Mouse (Mus musculus): ENCODE results near the gene Slc30a6. TPM values are rescaled to one million over a fixed set of nuclear protein-coding genes. Genes with fewer than 3 reads are reported as not detected.
A peak's percentile ranks its signal among the peaks of the same experiment; 100 is the strongest.

Slc30a6 gene
- 22.2 and 27.3 TPM in 2 replicates for polyA plus RNA-seq (2016; fragmentation: Nextera tagmentation; extraction: Ambion mirVana)

DNA sequence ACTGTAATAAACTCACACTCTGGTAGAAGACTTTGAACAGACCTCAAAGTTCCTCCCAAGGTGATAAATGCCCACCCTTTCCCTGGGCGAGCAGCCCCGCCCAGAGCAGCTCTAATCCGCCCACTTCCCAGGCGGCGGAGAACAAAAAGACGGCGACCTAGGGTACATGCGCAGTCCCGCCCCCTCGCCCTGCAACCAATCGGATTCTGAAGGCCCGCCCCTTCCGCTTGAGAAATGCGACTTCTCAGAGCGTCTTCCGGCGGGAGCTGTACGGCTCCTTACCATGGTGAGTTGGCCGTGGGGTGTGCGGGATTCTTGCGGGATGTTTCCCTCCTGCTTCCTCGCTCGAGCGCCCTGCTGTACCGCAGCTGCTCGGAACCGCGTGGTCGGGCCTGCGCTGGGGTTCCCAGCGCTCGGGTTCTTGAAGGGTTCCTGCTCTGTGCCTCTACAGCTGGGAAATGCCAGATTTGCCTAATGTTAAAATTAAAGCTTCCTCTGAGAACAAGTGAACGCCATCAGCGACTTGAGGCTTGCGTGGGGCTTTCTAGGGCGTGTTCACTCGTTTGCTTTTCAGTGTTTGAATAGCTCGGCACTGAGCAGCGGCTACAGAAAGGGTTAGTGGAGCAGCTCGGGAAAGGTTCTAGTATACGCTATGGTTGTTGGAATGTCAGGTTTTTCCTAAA lies at the start of gene Slc30a6:
Gene Slc30a6, plus strand, starts transcription at position 226 of the 683 bp plus-strand sequence.
- peak; percentile 99 for ATAC-seq (ENCODE audit: insufficient number of reproducible peaks, low FRiP score)
- no peaks in the 10 kb centered on the region for H3K27me3 ChIP-seq (replicated peaks)
- peak within 1 kb of the TSS; percentile 74 for H3K4me2 ChIP-seq
- peaks cover 9% of the 10 kb centered on the region for H3K4me1 ChIP-seq (replicated peaks)
- no peaks in the 10 kb centered on the region for H3K36me3 ChIP-seq
- H3K4me3 ChIP-seq: peak within 1 kb of the TSS; percentile 83
- under 1% methylated on average over 41 of the region's 41 CpGs for WGBS
- H3K9me3 ChIP-seq (replicated peaks): no peaks in the 10 kb centered on the region
- H3K27ac ChIP-seq (ENCODE audit: poor library complexity, severe bottlenecking): peak within 1 kb of the TSS; percentile 81
- peak within 1 kb of the TSS; percentile 90 for H3K9ac ChIP-seq

DNA sequence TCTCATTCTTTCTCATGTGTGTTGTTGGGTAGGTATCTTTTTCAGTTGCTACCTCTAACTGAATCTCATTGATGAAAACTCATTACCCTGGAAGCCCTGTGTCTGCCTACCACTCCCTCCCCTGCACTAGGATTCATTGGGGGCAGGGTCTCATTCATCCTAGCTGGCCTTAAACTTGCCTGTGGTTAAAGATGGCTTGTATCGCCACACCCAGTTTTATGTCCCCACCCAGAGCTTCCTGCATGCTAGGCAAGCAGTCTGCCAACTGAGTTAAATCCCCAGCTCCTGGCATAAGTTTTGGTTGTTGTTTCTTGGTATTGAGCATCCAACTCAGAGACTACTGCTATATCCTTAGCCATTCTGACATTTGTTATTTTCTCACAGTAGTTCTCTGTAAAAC lies 31.8 kb upstream of the Slc30a6 start:
- ATAC-seq (ENCODE audit: insufficient number of reproducible peaks, low FRiP score): no peak
- 80% methylated on average over 1 of the region's 1 CpGs for WGBS
- H3K9me3 ChIP-seq (replicated peaks): no peaks in the 10 kb centered on the region; the same call in 1 of the 2 replicates
- no peak overlapping the region for H3K27ac ChIP-seq (ENCODE audit: poor library complexity, severe bottlenecking)
- no peak overlapping the region for H3K4me3 ChIP-seq
- H3K4me2 ChIP-seq: no peak overlapping the region
- H3K4me1 ChIP-seq (replicated peaks): peaks cover 3% of the 10 kb centered on the region
- no peak overlapping the region for H3K9ac ChIP-seq
- peaks cover 51% of the 10 kb centered on the region for H3K36me3 ChIP-seq
- H3K27me3 ChIP-seq (replicated peaks): no peaks in the 10 kb centered on the region

DNA sequence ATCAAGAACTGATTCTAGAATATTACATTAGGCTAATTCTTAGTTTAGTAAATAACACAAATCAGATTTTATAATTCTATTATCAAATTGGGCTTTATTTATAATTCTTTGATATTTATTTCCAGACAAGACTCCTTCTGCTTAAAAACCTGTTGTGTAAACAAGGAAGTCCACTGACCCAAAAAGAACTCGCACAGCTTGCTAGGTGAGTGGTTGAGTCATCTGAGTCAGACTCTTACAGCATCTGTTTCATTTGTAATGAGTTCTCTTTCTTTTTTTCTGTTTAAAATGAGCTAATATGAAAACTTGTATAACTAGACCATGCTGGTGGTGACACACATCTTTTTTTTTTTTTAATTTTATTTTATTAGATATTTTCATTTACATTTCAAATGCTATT lies 18.5 kb upstream of the Slc30a6 start:
- Histone ChIP-seq H3K4me1 (replicated peaks) (no peaks in the 10 kb centered on the region), H3K9me3 (replicated peaks) (no peaks in the 10 kb centered on the region), H3K27me3 (replicated peaks) (no peaks in the 10 kb centered on the region), H3K4me2 (no peak overlapping the region), H3K36me3 (peaks cover 59% of the 10 kb centered on the region), H3K27ac (ENCODE audit: poor library complexity, severe bottlenecking) (no peak overlapping the region), H3K9ac (no peak overlapping the region), H3K4me3 (no peak overlapping the region)
- WGBS: 90% methylated on average over 1 of the region's 1 CpGs
- no peak for ATAC-seq (ENCODE audit: insufficient number of reproducible peaks, low FRiP score)

DNA sequence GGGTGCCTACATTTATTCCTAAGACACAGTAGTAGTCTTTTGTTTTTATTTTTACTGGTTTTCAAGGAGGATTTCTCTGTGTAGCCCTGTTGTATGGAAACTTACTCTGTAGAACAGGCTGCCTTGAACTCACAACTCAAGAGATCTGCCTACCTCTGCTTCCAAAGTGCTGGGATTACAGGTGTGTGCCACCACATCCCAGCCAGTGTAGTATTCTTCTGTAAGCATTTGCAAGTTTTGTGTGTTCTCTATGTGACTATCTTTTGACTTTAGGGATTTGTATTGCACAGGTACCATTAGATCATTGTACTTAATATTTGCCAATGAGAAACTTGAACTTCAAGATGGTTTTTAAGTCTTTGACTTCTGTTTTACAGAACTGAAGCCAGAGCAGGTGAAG lies 8.8 kb upstream of the Slc30a6 start:
- Histone ChIP-seq H3K9me3 (replicated peaks) (no peaks in the 10 kb centered on the region), H3K4me1 (replicated peaks) (no peaks in the 10 kb centered on the region), H3K36me3 (peaks cover 49% of the 10 kb centered on the region), H3K27me3 (replicated peaks) (no peaks in the 10 kb centered on the region), H3K4me2 (no peak overlapping the region), H3K27ac (ENCODE audit: poor library complexity, severe bottlenecking) (no peak overlapping the region), H3K9ac (no peak overlapping the region), H3K4me3 (no peak overlapping the region)
- no peak for ATAC-seq (ENCODE audit: insufficient number of reproducible peaks, low FRiP score)

DNA sequence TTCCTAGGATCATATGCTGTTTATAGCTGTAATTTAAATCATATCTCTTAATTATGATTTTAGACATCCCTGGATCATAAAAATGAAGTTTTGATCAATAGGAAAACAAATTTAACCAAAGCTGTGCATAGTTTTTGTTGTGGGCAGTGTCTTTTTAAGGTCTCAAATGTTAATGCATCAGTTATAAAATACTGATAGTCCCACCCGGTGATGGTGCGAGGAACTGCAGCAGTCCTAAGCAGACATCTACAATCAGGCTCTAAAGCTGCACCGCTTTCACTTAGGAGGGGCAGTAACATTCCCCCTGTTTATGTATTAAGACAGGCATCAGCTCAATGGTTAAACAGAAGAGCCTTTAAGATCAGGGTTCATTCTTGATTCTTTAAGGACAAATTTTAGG lies 5.6 kb upstream of the Slc30a6 start:
- Histone ChIP-seq H3K27ac (ENCODE audit: poor library complexity, severe bottlenecking) (no peak overlapping the region), H3K4me2 (no peak overlapping the region), H3K36me3 (peaks cover 26% of the 10 kb centered on the region), H3K9ac (no peak overlapping the region), H3K4me3 (no peak overlapping the region), H3K27me3 (replicated peaks) (no peaks in the 10 kb centered on the region), H3K9me3 (replicated peaks) (no peaks in the 10 kb centered on the region), H3K4me1 (replicated peaks) (no peaks in the 10 kb centered on the region)
- whole genome bisulfite sequencing: 79% methylated on average over 3 of the region's 3 CpGs
- ATAC-seq (ENCODE audit: insufficient number of reproducible peaks, low FRiP score): no peak

DNA sequence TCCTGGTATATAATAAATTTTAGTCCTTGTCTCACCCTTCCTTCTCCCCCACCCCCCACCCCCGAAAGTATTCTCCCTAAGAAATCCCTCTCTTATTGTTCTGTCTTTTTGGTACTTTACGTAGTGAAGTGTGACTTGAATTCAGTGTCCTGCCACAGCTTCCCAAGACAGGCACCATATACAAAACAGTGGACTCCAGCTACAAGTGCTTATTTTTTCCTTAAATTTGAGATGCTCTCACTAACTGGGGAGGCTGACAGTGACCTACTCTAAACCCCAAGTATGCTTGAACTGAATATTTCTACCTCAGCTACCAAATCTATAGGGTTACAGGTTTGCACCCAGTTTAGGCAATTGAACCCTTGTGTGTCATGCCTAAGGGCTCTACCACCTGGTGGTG lies 1.0 kb upstream of the Slc30a6 start:
- WGBS: 72% methylated on average over 2 of the region's 2 CpGs
- H3K9me3 ChIP-seq (replicated peaks): no peaks in the 10 kb centered on the region
- no peak for ATAC-seq (ENCODE audit: insufficient number of reproducible peaks, low FRiP score)
- H3K4me3 ChIP-seq: no peak overlapping the region
- no peaks in the 10 kb centered on the region for H3K36me3 ChIP-seq
- H3K9ac ChIP-seq: no peak overlapping the region
- no peak overlapping the region for H3K27ac ChIP-seq (ENCODE audit: poor library complexity, severe bottlenecking)
- peaks cover 9% of the 10 kb centered on the region for H3K4me1 ChIP-seq (replicated peaks)
- H3K27me3 ChIP-seq (replicated peaks): no peaks in the 10 kb centered on the region
- H3K4me2 ChIP-seq: peak overlapping the region; percentile 74

DNA sequence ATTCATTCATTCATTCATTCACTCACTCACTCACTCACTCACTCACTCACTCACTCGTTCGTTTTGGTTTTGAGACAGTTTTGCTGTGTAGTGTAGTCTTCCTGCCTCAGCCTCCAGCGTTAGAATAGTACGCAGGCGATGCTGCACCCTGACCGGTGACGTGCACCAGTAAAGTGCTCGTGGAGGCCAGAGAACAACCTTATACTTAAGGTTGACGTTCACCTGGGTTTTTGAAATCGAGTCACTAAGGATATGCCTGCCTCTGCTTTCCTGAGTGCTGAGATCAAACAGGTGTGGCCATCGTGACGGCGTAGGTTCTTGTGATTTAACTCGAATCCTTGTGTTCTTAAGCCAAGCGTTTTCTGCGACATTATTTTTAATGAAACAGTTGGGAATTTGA lies 553 bp upstream of the Slc30a6 start:
- WGBS: 24% methylated on average over 16 of the region's 16 CpGs
- H3K27me3 ChIP-seq (replicated peaks): no peaks in the 10 kb centered on the region
- H3K4me2 ChIP-seq: peak overlapping the region; percentile 74
- no peak overlapping the region for H3K27ac ChIP-seq (ENCODE audit: poor library complexity, severe bottlenecking)
- no peaks in the 10 kb centered on the region for H3K9me3 ChIP-seq (replicated peaks)
- H3K4me3 ChIP-seq: peak overlapping the region; percentile 83
- H3K9ac ChIP-seq: peak overlapping the region; percentile 47; the same call in 1 of the 2 replicates
- peak; percentile 30; the same call in 1 of the 2 replicates for ATAC-seq (ENCODE audit: insufficient number of reproducible peaks, low FRiP score)
- H3K4me1 ChIP-seq (replicated peaks): peaks cover 9% of the 10 kb centered on the region
- no peaks in the 10 kb centered on the region for H3K36me3 ChIP-seq

DNA sequence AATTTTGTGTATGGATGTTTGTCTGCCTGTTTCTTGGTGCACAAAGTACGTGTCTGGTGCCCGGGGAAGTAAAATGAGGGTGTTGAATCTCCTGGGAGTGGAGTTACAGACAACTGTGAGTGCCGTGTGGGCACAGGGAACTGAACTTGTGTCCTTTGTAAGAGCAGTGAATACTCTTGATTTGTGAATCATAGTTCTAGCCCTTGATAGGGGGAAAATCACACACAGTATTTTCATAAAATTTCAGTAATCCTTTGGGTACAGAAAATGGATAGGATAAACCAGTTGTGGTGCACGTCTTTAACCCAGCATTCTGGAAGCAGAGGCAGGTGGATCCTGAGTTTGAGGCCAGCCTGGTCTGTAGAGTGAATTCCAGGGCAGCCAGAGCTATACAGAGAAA lies 1.4 kb downstream of the Slc30a6 start:
- H3K36me3 ChIP-seq: peaks cover under 1% of the 10 kb centered on the region; the same call in 1 of the 2 replicates
- H3K9me3 ChIP-seq (replicated peaks): no peaks in the 10 kb centered on the region
- ATAC-seq (ENCODE audit: insufficient number of reproducible peaks, low FRiP score): no peak
- peak overlapping the region; percentile 83 for H3K4me3 ChIP-seq
- WGBS: 76% methylated on average over 4 of the region's 4 CpGs
- no peak overlapping the region for H3K27ac ChIP-seq (ENCODE audit: poor library complexity, severe bottlenecking)
- no peaks in the 10 kb centered on the region for H3K27me3 ChIP-seq (replicated peaks)
- no peak overlapping the region for H3K9ac ChIP-seq
- H3K4me2 ChIP-seq: peak overlapping the region; percentile 74
- peaks cover 9% of the 10 kb centered on the region for H3K4me1 ChIP-seq (replicated peaks)

DNA sequence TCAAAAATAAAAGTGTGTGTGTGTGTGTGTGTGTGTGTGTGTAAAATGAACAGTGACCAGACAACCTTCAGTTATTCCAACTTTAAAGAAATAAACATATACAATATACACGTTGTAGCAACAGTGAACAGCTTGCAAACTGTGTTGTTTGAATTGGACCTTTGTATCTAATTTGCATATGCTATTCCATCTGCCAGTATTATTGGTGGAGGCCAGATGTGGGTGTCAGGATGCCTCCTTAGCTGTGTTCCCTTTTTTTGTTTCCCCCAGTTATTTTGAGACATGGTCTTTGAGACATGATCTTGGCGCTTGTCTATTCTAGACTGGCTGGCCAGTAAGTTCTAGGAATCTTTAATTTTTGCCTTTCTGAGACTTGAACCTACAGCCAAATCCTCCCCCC lies 1.8 kb downstream of the Slc30a6 start:
- Histone ChIP-seq H3K36me3 (peaks cover 4% of the 10 kb centered on the region), H3K9me3 (replicated peaks) (no peaks in the 10 kb centered on the region), H3K4me3 (no peak overlapping the region), H3K4me1 (replicated peaks) (peaks cover 9% of the 10 kb centered on the region), H3K27me3 (replicated peaks) (no peaks in the 10 kb centered on the region), H3K4me2 (no peak overlapping the region), H3K27ac (ENCODE audit: poor library complexity, severe bottlenecking) (no peak overlapping the region), H3K9ac (no peak overlapping the region)
- no peak for ATAC-seq (ENCODE audit: insufficient number of reproducible peaks, low FRiP score)
- 89% methylated on average over 2 of the region's 2 CpGs for WGBS

DNA sequence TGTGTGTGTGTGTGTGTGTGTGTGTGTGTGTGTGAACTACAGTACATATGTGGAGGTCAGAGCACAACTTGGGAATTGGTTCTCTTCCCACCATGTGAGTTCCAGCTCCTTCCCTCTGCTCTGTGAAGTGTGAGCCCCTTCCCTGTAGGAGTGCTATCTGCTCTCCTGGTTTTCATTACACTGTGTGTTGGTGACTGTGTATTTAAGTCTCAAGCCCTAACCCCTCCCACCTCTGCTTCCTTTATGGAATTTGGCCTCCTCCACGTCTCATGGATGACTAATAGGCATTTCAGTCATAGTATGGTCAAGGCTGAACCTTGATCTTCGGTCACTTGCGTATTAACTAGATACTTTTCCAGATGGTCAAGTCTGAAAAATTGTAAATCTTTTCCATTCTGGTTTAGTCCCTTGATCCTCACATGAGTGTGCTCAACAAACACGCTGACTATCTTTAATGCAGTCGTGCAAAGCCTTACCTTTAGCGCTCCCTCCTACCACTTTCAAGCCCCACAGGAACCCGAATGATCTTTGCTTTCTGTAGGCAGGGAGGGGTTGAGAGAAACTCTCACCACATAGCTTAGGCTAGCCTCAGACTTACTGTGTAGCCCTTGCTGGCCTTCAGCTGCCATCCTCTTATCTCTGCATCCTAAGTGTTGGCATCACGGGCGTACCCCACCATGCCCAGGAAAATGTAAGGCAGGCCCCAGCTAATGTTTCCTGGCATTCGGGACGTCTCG lies 7.2 kb downstream of the Slc30a6 start:
- H3K36me3 ChIP-seq: peaks cover 51% of the 10 kb centered on the region
- H3K4me1 ChIP-seq (replicated peaks): no peaks in the 10 kb centered on the region
- H3K9me3 ChIP-seq (replicated peaks): no peaks in the 10 kb centered on the region
- no peak overlapping the region for H3K9ac ChIP-seq
- H3K27me3 ChIP-seq (replicated peaks): no peaks in the 10 kb centered on the region
- no peak overlapping the region for H3K4me3 ChIP-seq
- no peak for ATAC-seq (ENCODE audit: insufficient number of reproducible peaks, low FRiP score)
- no peak overlapping the region for H3K27ac ChIP-seq (ENCODE audit: poor library complexity, severe bottlenecking)
- H3K4me2 ChIP-seq: no peak overlapping the region
- 89% methylated on average over 12 of the region's 12 CpGs for WGBS

DNA sequence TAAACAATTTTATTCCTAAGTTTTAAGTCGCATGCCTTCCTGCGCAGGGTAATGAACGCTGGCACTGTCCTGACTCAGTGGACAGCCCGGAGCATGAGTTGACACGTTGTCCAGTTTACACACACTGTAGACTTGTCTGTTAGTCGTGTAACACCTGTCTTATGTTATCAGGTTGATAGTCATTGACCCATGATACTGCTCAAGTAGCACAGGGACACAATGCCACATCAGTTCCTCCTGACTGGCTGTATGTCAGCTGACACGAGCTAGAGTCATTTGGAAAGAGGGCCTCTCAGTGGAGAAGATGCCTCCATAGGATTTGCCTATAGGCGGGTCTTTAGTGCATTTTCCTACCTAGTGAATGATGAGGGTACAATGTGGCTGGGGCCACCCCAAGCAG lies 11.1 kb downstream of the Slc30a6 start:
- WGBS: 79% methylated on average over 8 of the region's 8 CpGs
- Histone ChIP-seq H3K36me3 (peaks cover 67% of the 10 kb centered on the region), H3K27me3 (replicated peaks) (no peaks in the 10 kb centered on the region), H3K9ac (no peak overlapping the region), H3K27ac (ENCODE audit: poor library complexity, severe bottlenecking) (no peak overlapping the region), H3K9me3 (replicated peaks) (no peaks in the 10 kb centered on the region), H3K4me1 (replicated peaks) (no peaks in the 10 kb centered on the region), H3K4me2 (no peak overlapping the region), H3K4me3 (no peak overlapping the region)
- ATAC-seq (ENCODE audit: insufficient number of reproducible peaks, low FRiP score): no peak
